Mouse (Mus musculus) small intestine, adult 2 months (tissue): ENCODE measurements around the gene Gm11096.

Experiments
- CTCF ChIP-seq: fragments of 200-500 bp; IDR thresholded peaks from 2 replicates; pipeline ENCODE4 v1.5.1; 2012; ENCODE audit warnings: low read depth, mild to moderate bottlenecking, control low read depth, inconsistent platforms, low read length, moderate library complexity, mixed read lengths; ENCODE audit not compliant: insufficient replicate concordance, insufficient read length; ENCODE audit errors: extremely low read depth
- POLR2A ChIP-seq: fragments of 200-500 bp; IDR thresholded peaks from 2 replicates; pipeline ENCODE4 v1.6.1; 2012; ENCODE audit warnings: low read depth, mild to moderate bottlenecking, control low read depth, inconsistent platforms, low read length, moderate library complexity

DNA sequence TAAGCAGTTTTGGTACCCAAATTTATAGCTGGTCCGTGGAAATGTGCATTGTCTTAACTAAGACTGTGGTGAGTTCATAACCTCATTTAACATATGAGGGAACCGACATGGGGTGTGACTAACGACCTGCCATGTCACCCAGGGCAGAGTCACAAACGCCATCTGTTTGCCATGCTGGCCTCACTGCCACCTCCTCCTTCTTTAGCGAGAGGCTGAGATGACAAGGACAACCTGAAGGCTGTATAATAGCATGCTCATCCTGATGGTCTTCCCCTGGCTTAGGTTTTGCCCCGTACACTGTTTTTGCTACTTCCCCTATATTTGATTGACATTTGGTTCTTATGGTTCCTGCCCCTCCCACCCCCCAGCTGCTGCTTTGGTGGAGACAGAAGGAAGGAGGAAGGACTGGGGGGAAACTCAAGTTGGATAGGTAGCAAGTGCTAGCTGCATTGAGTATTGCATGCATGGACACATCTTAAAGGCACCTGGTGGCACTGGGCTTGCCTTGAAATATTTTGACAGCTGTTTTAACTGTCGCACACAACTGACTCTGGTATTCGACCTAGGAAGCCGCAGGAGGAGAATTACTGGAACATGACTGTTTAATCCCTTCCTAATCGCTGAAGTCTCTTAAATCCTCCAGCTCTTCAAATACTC is 17.2 kb upstream of the Gm11096 start:
- TF ChIP-seq CTCF (no peak), POLR2A (no peak)
